Mouse (Mus musculus) ES-Bruce4 (cell line): ENCODE results near the gene Rad1.
"Not testable (repeated sequence)": the region's sequence is repeated elsewhere in the genome, so short reads cannot be mapped to it uniquely, and the experiment has no call there.

Experiments
- CTCF ChIP-seq: IDR thresholded peaks from one replicate; pipeline ENCODE4 v1.8.1; 2011; ENCODE audit warnings: low read depth, low read length
- EP300 ChIP-seq: IDR thresholded peaks from 2 replicates; pipeline ENCODE4 v1.6.1; 2011; ENCODE audit warnings: low read depth, low read length; ENCODE audit not compliant: insufficient read depth
- POLR2A ChIP-seq: IDR thresholded peaks from one replicate; pipeline ENCODE4 v1.8.1; 2011; ENCODE audit warnings: low read length; ENCODE audit not compliant: insufficient read depth

DNA sequence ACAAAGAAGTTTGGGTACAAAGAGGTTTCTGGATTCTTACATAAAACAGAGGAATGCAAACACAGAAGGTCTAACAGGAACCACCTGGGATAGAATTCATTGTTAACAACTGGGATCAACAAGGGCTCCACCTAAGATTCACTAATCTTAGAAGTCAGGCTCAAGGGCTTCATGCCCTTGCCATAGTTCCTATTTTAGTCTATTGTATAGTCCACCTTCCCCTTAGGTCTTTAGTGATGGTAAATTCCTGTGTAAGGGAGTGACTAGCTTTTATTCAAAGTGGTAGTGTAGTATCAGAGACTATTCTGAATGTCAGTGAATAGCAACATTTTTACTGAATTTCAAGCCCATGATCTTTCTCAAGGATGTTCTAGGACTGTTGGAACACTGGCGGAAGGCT is 10.9 kb downstream of the Rad1 start:
- TF ChIP-seq POLR2A, CTCF, EP300: not testable (repeated sequence)
